Mouse (Mus musculus): ENCODE measurements around the gene Angptl1.

GRCm38 (mm10) chr1:156909866-156910265 is 71.5 kb downstream of the Angptl1 start:
- no peak for TF ChIP-seq POLR2A (IDR thresholded peaks at IDR 0.05; ENCODE audit: low read depth, low read length)
- no peak for TF ChIP-seq KAT2A (IDR thresholded peaks at IDR 0.05; ENCODE audit: insufficient replicate concordance, low read length)
- TF ChIP-seq MAFK (IDR thresholded peaks at IDR 0.05; ENCODE audit: insufficient replicate concordance, low read length): no peak
- TF ChIP-seq CTCF (conservative IDR thresholded peaks at IDR 0.05 in 1 of 2, IDR thresholded peaks at IDR 0.05 in 1 of 2; ENCODE audit: low read depth in 2 of 2, low read length in 2 of 2): peak in 1 of 2 experiments; percentile 42; a peak in 1 of 4 replicates
- no peak for TF ChIP-seq USF1 (IDR thresholded peaks at IDR 0.05; ENCODE audit: low read depth, low read length)
- no peak for TF ChIP-seq JUND (conservative IDR thresholded peaks at IDR 0.05; ENCODE audit: low read depth, low read length)
- TF ChIP-seq ZNF384 (IDR thresholded peaks at IDR 0.05; ENCODE audit: low read depth, low read length): no peak
- TF ChIP-seq USF2 (conservative IDR thresholded peaks at IDR 0.05; ENCODE audit: low read depth, low read length): no peak
- no peak for TF ChIP-seq ZKSCAN1 (IDR thresholded peaks at IDR 0.05; ENCODE audit: borderline replicate concordance, low read depth, low read length)
- no peak for TF ChIP-seq RCOR1 (conservative IDR thresholded peaks at IDR 0.05; ENCODE audit: low read depth, low read length)
- TF ChIP-seq EP300 (IDR thresholded peaks at IDR 0.05; ENCODE audit: low read length): no peak
- no peak for TF ChIP-seq CHD2 (IDR thresholded peaks at IDR 0.05; ENCODE audit: low read length)
- no peak for TF ChIP-seq CHD1 (IDR thresholded peaks at IDR 0.05; ENCODE audit: low read depth, low read length)
- TF ChIP-seq SIN3A (IDR thresholded peaks at IDR 0.05; ENCODE audit: low read length): no peak

Data from CH12.LX (cell line).